Mouse (Mus musculus) C2C12 (cell line): ENCODE results near the gene Caprin2.

Experiments used
- CTCF ChIP-seq: IDR thresholded peaks from one replicate; pipeline ENCODE4 v1.5.1; 2011; ENCODE audit not compliant: control insufficient read depth, insufficient read depth, insufficient read length
- MYOD1 ChIP-seq: IDR thresholded peaks from one replicate; pipeline ENCODE4 v1.6.1; 2011; ENCODE audit warnings: low read depth; ENCODE audit not compliant: control insufficient read depth, insufficient read length
- USF1 ChIP-seq: IDR thresholded peaks from one replicate; pipeline ENCODE4 v1.6.1; 2011; ENCODE audit warnings: low read depth, mild to moderate bottlenecking, control low read depth, moderate library complexity

DNA sequence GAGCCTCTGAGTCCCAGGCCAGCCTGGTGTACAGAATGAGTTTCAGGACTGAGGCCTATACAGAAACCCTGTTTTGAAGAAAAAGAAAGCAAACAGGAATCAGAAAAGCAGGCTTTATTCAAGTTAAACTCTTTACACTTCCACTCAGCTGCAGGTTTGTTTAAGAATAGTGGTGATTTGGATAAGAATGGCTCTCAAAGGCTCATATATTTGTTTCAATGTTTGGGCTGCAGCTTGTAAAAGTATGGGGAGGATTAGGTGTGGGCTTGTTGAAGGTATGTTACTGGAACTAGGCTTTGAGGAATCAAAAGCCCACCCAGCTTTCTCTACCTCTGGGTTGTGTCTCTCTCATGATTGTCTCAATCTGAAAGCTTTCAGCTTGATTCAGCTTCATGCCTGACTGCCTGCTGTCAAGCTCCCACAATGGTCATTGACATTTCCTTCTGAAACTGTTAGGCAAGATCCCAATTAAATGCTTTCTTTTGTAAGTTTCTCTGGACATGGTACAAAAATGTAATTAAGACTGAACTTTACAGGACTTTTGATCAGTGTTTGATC, 22.9 kb upstream of the Caprin2 start:
- TF ChIP-seq CTCF (no peak), USF1 (no peak), MYOD1 (no peak)
